Mouse (Mus musculus): Measurements from ENCODE around the gene Rtn4rl1. TPM values are rescaled to one million over a fixed set of nuclear protein-coding genes. Genes with fewer than 3 reads are reported as not detected.
"Not testable (repeated sequence)": the region's sequence is repeated elsewhere in the genome, so short reads cannot be mapped to it uniquely, and the experiment has no call there.

The Rtn4rl1 gene
- polyA plus RNA-seq, 1 experiment from 2014 or later, result 2.1 TPM

DNA sequence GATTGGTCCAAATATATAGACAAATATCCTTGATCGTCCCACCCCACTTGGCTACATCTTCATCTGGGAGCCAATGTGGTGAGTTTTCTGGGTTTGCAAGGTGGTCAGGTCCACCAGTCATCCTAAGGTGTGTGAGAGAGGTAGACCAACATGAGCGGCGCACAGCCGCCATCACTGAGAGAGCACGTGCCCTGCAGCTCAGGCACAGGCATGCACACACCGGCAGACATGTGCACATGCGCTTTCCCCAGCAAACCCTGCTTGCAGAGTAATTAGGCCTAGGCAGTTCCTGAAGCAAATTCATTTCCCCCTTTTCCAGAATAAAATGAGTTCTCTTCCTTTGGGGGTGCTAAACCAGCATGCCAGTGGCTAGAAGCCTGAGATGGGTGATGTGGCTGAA, 98.7 kb downstream of the Rtn4rl1 start:
- Histone ChIP-seq H3K27ac (replicated peaks) (no peak overlapping the region), H3K36me3 (replicated peaks) (no peaks in the 10 kb centered on the region), H3K4me1 (peaks cover 27% of the 10 kb centered on the region), H3K9me3 (no peaks in the 10 kb centered on the region), H3K27me3 (replicated peaks; ENCODE audit: low read depth, poor library complexity, severe bottlenecking) (peaks cover 34% of the 10 kb centered on the region), H3K4me3 (no peak overlapping the region)
- no peak for DNase-seq (ENCODE audit: low spot score)
- 78% methylated on average over 7 of the region's 7 CpGs for WGBS

DNA sequence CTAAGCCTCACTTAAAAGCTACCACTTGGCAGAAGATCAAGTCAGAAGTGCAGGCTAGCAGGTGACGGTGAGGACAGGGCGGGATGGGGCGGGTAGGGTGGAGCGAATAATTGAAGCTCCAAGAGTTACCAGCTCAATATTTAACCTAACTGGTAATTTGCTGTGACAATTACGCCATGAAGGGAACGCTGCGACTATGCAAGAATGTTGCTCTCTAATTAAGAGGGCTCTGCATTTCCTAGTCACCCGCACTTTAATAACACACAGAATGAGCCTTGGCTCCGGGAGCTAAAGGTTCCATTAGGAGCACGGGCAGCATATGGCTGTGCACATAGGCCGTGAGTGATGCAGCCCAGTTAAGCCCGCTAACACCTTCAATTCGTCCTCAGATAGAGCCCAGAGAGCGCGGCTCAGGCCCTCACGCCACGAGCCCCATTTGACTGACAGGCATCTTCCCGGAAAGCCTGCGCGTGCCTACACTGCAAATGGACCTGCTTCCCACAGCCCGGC, 100.3 kb downstream of the Rtn4rl1 start:
- Histone ChIP-seq H3K9me3 (no peaks in the 10 kb centered on the region), H3K27ac (replicated peaks) (no peak overlapping the region), H3K36me3 (replicated peaks) (peaks cover under 1% of the 10 kb centered on the region; the same call in 1 of the 2 replicates), H3K4me1 (peaks cover 23% of the 10 kb centered on the region), H3K27me3 (replicated peaks; ENCODE audit: low read depth, poor library complexity, severe bottlenecking) (peaks cover 34% of the 10 kb centered on the region), H3K4me3 (no peak overlapping the region)
- DNase-seq (ENCODE audit: low spot score), result no peak
- 59% methylated on average over 21 of the region's 21 CpGs for WGBS

DNA sequence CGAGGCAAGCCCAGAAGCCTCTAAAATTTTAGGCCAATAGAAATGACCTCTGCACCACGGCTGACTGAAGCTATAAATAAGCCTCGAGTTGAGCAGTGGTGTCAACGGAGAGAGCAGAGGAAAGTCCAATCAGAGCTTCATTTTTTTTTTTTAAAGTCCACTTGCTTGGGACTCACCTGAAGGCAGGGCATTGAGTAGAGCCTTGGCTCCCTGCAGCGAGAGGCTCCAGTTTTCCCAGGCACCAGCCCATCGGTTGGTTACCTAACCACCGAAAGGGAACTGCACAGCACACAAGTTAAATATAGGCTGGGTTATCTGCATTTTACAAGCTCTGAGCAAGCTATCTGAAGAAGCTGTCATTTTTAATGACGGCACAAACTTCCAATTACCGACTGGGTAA, 101.3 kb downstream of the Rtn4rl1 start:
- H3K4me3 ChIP-seq, result no peak overlapping the region
- H3K36me3 ChIP-seq (replicated peaks), result peaks cover 10% of the 10 kb centered on the region
- H3K27me3 ChIP-seq (replicated peaks; ENCODE audit: low read depth, poor library complexity, severe bottlenecking), result peaks cover 34% of the 10 kb centered on the region
- H3K4me1 ChIP-seq, result peaks cover 27% of the 10 kb centered on the region
- WGBS, result 78% methylated on average over 9 of the region's 9 CpGs
- H3K9me3 ChIP-seq, result no peaks in the 10 kb centered on the region
- DNase-seq (ENCODE audit: low spot score), result no peak
- no peak overlapping the region for H3K27ac ChIP-seq (replicated peaks)

DNA sequence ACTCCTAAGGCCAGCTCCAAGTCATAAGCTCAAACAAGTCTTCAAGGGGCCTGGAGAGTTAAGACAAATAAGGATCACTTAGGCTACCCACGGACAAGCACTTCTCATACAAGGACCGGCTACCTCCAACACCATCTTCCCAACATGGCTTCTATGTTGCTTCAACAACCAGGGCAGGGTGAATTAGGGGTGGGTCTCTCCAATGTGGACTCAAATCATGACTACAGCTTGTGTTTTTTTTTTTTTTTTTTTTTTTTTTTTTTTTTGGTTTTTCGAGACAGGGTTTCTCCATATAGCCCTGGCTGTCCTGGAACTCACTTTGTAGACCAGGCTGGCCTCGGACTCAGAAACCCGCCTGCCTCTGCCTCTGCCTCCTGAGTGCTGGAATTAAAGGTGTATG, 102.0 kb downstream of the Rtn4rl1 start:
- H3K9me3 ChIP-seq; H3K27ac ChIP-seq (replicated peaks); DNase-seq (ENCODE audit: low spot score); H3K4me3 ChIP-seq: not testable (repeated sequence)
- Histone ChIP-seq H3K36me3 (replicated peaks) (peaks cover 17% of the 10 kb centered on the region), H3K27me3 (replicated peaks; ENCODE audit: low read depth, poor library complexity, severe bottlenecking) (peaks cover 34% of the 10 kb centered on the region), H3K4me1 (peaks cover 27% of the 10 kb centered on the region)
- WGBS, result 87% methylated on average over 5 of the region's 5 CpGs

DNA sequence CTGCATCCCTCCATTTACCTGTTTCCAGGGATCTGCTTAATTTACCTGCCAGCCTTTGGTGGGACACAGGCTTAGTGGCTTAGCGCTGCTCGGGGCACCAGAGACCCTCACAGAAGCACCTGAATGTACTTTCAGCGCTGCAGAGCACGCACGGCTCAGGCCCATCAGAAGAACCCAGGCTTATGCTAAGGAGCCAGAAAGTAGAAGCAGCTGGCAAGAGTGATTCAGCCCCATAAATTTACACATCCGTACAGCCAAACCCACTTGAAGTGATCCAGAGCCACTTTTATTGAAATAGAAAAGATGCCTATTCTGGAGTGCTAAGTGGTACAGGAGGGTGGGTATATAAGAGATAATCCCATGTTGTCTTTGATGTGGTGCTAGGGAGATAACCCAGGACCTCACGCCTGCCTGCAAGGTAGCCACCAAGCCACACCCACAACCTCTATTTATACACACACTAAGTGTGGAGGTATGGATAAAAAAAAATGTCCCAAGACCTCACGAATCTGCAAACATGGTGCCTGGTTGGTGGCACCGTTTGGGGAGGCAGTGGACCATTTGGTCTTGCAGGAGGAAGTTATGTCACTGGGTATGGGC, 102.9 kb downstream of the Rtn4rl1 start:
- 90% methylated on average over 9 of the region's 9 CpGs for WGBS
- H3K36me3 ChIP-seq (replicated peaks), result peaks cover 27% of the 10 kb centered on the region
- H3K27me3 ChIP-seq (replicated peaks; ENCODE audit: low read depth, poor library complexity, severe bottlenecking), result peaks cover 28% of the 10 kb centered on the region
- no peak overlapping the region for H3K4me3 ChIP-seq
- H3K4me1 ChIP-seq, result peaks cover 21% of the 10 kb centered on the region
- H3K27ac ChIP-seq (replicated peaks), result no peak overlapping the region
- no peak for DNase-seq (ENCODE audit: low spot score)
- H3K9me3 ChIP-seq, result no peaks in the 10 kb centered on the region

DNA sequence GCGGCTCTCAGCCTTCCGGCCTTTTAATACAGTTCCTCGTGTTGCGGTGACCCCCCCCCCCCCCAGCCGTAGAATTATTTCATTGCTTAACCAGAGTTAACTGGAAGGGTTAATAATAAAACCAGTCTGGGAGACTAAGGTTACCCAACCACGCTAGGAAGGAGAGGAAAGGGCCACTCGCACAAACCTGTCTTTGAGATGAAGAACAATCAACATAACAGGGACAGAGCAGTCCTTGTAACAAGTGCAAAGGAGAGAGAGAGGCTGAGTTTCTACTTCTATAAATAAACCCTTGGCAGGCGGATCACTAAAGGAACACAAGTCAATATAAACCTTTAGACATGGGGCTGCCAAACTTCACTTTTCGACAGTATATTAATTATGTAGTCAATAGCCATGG, 104.0 kb downstream of the Rtn4rl1 start:
- DNase-seq (ENCODE audit: low spot score), result no peak
- H3K27me3 ChIP-seq (replicated peaks; ENCODE audit: low read depth, poor library complexity, severe bottlenecking), result peaks cover 17% of the 10 kb centered on the region
- no peak overlapping the region for H3K4me3 ChIP-seq
- no peak overlapping the region for H3K27ac ChIP-seq (replicated peaks)
- WGBS, result 78% methylated on average over 9 of the region's 9 CpGs
- peaks cover 14% of the 10 kb centered on the region for H3K4me1 ChIP-seq
- H3K36me3 ChIP-seq (replicated peaks), result peaks cover 38% of the 10 kb centered on the region
- no peaks in the 10 kb centered on the region for H3K9me3 ChIP-seq

DNA sequence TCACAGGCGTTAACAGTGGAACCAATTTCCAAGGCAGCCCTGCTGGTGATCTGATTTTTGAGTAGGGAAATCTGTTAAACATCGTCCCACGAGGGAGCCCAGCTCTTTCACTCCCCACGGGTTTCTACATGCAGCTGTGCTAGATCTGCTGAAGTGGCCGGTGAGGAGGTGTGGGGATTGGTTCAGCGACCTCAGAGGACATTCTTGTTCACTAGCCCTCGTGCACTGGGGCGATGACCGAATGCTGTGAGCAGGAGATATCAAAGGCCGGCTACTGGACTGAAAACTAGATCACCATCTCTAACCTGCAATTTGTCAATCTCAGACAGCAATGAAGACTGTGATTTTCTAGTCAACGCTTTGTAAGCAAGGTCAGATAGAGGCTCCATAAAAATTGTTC, 104.9 kb downstream of the Rtn4rl1 start:
- no peak for DNase-seq (ENCODE audit: low spot score)
- peaks cover 47% of the 10 kb centered on the region for H3K36me3 ChIP-seq (replicated peaks)
- H3K9me3 ChIP-seq, result no peaks in the 10 kb centered on the region
- peaks cover 14% of the 10 kb centered on the region for H3K4me1 ChIP-seq
- H3K27ac ChIP-seq (replicated peaks), result no peak overlapping the region
- no peak overlapping the region for H3K4me3 ChIP-seq
- H3K27me3 ChIP-seq (replicated peaks; ENCODE audit: low read depth, poor library complexity, severe bottlenecking), result peaks cover 8% of the 10 kb centered on the region
- 62% methylated on average over 11 of the region's 11 CpGs for WGBS

DNA sequence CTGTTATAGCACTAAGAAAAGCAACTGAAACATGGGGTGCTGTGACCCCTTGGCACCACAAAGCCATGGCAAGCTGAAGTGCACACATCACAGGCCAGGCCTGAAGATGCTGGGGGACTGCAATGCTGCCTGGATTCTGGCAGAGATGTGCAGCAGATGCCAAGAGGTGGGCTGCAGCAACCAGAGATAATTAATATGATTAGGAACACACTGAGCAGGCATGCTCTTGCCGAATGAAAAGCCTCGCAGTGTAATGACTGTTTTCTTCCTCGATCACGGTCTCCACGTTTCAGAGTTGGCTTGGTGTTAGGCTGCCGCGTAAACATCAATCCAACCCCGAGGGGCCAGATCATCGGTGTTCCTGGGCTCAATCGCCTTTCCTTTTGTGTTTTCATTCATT, 106.2 kb downstream of the Rtn4rl1 start:
- H3K4me1 ChIP-seq, result peaks cover 10% of the 10 kb centered on the region
- H3K9me3 ChIP-seq, result no peaks in the 10 kb centered on the region
- H3K27ac ChIP-seq (replicated peaks), result no peak overlapping the region
- H3K36me3 ChIP-seq (replicated peaks), result peaks cover 58% of the 10 kb centered on the region
- H3K4me3 ChIP-seq, result no peak overlapping the region
- no peak for DNase-seq (ENCODE audit: low spot score)
- no peaks in the 10 kb centered on the region for H3K27me3 ChIP-seq (replicated peaks; ENCODE audit: low read depth, poor library complexity, severe bottlenecking)
- 89% methylated on average over 10 of the region's 10 CpGs for WGBS

DNA sequence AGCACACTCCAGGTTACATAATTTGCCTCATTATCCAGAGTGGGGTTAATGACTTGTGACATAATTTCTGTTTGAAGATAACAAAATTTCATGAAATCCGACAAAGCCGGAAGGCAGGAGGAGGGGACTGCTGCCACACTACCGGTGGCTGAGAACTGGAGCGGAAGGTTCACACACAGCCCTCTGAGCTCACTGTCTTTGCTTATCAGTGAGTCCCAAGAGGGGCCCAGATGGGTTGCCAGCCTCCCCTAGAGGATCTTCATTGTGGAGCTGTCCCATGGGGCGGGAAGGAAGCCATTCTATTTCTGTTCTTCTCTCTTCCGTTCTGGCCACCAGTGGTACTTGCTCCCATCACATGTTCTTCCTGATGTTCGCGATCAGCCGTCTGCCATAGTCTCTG, 107.4 kb downstream of the Rtn4rl1 start:
- WGBS, result 89% methylated on average over 9 of the region's 9 CpGs
- H3K9me3 ChIP-seq, result no peaks in the 10 kb centered on the region
- H3K4me3 ChIP-seq, result no peak overlapping the region
- no peak overlapping the region for H3K27ac ChIP-seq (replicated peaks)
- no peaks in the 10 kb centered on the region for H3K27me3 ChIP-seq (replicated peaks; ENCODE audit: low read depth, poor library complexity, severe bottlenecking)
- DNase-seq (ENCODE audit: low spot score), result no peak
- H3K4me1 ChIP-seq, result peaks cover 10% of the 10 kb centered on the region
- H3K36me3 ChIP-seq (replicated peaks), result peaks cover 70% of the 10 kb centered on the region

DNA sequence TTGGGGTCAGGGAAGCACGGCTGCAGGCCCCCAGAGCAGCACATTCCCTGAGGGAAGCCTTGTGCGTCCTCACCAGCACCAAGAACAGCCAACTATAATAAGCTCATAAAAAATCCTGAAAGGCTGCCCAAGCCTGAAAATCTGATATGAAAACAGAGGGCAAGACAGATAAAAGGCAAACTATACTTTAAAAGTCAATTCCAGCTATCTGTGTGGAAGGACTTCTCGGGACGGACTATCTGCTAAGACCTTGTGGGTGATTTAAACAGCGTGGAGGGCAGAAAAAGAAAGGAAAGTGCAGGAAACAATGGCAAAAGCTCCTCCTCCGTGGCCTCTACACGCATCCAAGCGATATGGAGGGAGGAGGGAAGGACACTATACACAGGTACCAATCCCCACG, 111.2 kb downstream of the Rtn4rl1 start:
- Histone ChIP-seq H3K27me3 (replicated peaks; ENCODE audit: low read depth, poor library complexity, severe bottlenecking) (no peaks in the 10 kb centered on the region), H3K36me3 (replicated peaks) (peaks cover 99% of the 10 kb centered on the region), H3K4me1 (no peaks in the 10 kb centered on the region), H3K27ac (replicated peaks) (no peak overlapping the region), H3K4me3 (no peak overlapping the region), H3K9me3 (no peaks in the 10 kb centered on the region)
- DNase-seq (ENCODE audit: low spot score), result no peak
- 89% methylated on average over 9 of the region's 9 CpGs for WGBS

DNA sequence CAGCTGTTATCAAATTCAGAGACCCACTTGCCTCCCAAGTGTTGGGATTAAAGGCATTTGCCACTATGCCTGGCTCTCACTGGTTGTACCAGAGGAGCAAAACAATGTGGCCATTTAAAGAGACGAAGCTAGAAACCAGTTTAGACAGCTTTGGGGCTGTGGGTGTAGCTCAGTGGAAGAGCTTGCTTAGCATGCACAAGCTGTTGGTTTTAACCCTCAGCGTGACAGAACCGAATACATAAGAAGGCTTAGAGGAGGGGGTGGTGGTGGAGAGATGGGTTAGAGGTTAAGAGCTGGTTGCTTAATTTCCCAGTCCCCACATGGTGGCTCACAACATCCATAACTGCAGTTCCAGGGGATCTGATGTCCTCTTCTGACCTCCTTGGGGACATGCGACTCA, 115.1 kb downstream of the Rtn4rl1 start:
- H3K27ac ChIP-seq (replicated peaks), result no peak overlapping the region
- H3K4me3 ChIP-seq, result no peak overlapping the region
- WGBS, result 83% methylated on average over 4 of the region's 4 CpGs
- H3K36me3 ChIP-seq (replicated peaks), result peaks cover 99% of the 10 kb centered on the region
- DNase-seq (ENCODE audit: low spot score), result no peak
- H3K4me1 ChIP-seq, result no peaks in the 10 kb centered on the region
- H3K9me3 ChIP-seq, result no peaks in the 10 kb centered on the region
- H3K27me3 ChIP-seq (replicated peaks; ENCODE audit: low read depth, poor library complexity, severe bottlenecking), result no peaks in the 10 kb centered on the region

DNA sequence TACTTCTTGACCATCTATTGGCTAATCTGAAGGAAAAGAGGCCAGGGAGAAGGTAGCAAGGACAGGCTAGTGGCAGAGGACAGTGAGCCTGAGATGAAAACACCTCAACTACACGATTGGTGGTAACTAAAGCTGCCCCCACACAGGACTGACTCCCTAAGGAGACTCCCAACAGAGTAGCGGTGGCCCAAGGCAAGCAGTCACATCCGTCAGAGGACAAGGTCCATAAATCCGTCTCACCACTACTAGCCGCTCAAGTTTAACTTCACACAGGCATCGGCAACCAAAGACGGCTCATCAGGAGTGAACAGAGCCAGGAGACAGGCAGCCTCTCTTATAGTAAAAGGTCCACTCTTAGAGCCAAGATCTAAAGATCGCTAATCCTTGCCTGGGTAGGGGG, 117.2 kb downstream of the Rtn4rl1 start:
- 90% methylated on average over 8 of the region's 8 CpGs for WGBS
- H3K36me3 ChIP-seq (replicated peaks), result peaks cover 100% of the 10 kb centered on the region
- no peaks in the 10 kb centered on the region for H3K9me3 ChIP-seq
- no peak overlapping the region for H3K27ac ChIP-seq (replicated peaks)
- DNase-seq (ENCODE audit: low spot score), result no peak
- no peaks in the 10 kb centered on the region for H3K4me1 ChIP-seq
- H3K27me3 ChIP-seq (replicated peaks; ENCODE audit: low read depth, poor library complexity, severe bottlenecking), result no peaks in the 10 kb centered on the region
- no peak overlapping the region for H3K4me3 ChIP-seq

DNA sequence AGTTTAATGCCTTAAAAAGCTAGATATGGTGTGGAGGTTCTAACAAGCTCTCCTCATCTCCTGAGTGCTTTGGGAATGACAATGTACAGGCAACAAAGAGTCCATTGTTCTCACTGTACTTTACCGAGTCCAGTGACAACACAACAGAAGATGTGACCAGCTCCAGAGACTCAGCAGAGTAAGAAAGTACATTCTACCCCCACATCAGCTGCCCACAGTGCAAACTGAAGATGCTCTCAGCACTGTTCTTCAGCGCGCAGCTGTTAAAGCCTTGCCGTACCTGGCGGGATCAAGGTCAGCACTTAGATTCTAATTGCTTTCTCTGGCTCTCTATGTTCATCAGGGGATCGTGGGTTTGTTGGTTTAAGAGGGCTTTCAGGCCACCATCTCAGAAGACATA, 118.2 kb downstream of the Rtn4rl1 start:
- H3K27ac ChIP-seq (replicated peaks), result no peak overlapping the region
- no peak overlapping the region for H3K4me3 ChIP-seq
- no peak for DNase-seq (ENCODE audit: low spot score)
- no peaks in the 10 kb centered on the region for H3K27me3 ChIP-seq (replicated peaks; ENCODE audit: low read depth, poor library complexity, severe bottlenecking)
- no peaks in the 10 kb centered on the region for H3K4me1 ChIP-seq
- no peaks in the 10 kb centered on the region for H3K9me3 ChIP-seq
- WGBS, result 87% methylated on average over 6 of the region's 6 CpGs
- H3K36me3 ChIP-seq (replicated peaks), result peaks cover 100% of the 10 kb centered on the region

All from embryonic facial prominence, embryonic 10.5 days (tissue).